Mouse (Mus musculus) kidney, adult 2 months (tissue): ENCODE measurements around the gene Pced1b.

Source experiments
- CTCF ChIP-seq: fragments of 200-500 bp; conservative IDR thresholded peaks from 2 replicates; pipeline ENCODE4 v1.5.1; 2011; ENCODE audit warnings: low read depth, mild to moderate bottlenecking, control low read depth, low read length, moderate library complexity, mixed read lengths; ENCODE audit not compliant: insufficient read depth, insufficient read length
- POLR2A ChIP-seq: fragments of 200-500 bp; IDR thresholded peaks from one replicate; pipeline ENCODE4 v1.6.1; 2011; ENCODE audit warnings: low read depth, low read length, control low read depth

DNA sequence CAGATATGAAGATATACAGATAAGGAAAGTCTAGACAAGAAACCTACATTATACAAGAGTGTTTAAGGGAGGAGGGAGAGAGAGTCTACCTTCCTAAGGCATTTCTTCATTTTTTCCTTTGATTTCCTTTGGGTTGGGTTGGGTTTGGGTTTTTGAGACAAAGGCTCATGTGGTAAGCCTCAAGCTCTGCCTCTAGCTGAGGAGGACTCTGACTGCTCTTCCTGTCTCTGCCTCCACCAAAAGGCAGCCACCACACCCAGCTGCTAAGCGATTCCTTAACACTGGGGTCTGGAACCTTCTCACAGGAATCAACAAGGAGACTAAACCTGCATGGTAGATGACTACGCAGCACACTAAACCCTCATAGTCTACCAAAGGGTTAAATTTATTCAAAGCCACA, 143.9 kb downstream of the Pced1b start:
- TF ChIP-seq CTCF (no peak), POLR2A (no peak)
